Mouse (Mus musculus) kidney, adult 2 months (tissue): ENCODE measurements around the gene Scarb2.

Experiments used
- CTCF ChIP-seq: fragments of 200-500 bp; conservative IDR thresholded peaks from 2 replicates; pipeline ENCODE4 v1.5.1; 2011; ENCODE audit warnings: low read depth, mild to moderate bottlenecking, control low read depth, low read length, moderate library complexity, mixed read lengths; ENCODE audit not compliant: insufficient read depth, insufficient read length
- POLR2A ChIP-seq: fragments of 200-500 bp; IDR thresholded peaks from one replicate; pipeline ENCODE4 v1.6.1; 2011; ENCODE audit warnings: low read depth, low read length, control low read depth

DNA sequence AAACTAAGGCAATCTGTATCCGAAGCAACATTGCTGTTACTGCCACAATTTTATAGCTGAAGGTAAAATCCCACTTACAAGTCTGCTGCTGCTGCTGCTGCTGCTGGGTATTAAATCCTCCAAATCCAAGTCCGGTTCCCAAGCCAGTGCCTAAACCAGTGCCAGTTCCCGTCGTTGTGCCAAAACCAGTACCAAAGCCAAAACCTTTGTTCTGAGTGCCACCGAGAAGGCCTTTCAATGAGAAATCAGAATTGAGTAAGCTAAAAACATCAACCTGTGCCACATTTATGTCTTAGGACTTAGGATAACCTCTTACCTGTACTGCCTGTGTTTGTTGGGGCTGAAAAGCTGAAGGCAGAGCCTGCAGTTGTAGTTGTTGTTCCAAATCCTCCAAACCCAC is 75.9 kb downstream of the Scarb2 start:
- TF ChIP-seq CTCF (no peak), POLR2A (no peak)
